ENCODE assay signal across 9 mouse cellular contexts in the genomic region with DNA sequence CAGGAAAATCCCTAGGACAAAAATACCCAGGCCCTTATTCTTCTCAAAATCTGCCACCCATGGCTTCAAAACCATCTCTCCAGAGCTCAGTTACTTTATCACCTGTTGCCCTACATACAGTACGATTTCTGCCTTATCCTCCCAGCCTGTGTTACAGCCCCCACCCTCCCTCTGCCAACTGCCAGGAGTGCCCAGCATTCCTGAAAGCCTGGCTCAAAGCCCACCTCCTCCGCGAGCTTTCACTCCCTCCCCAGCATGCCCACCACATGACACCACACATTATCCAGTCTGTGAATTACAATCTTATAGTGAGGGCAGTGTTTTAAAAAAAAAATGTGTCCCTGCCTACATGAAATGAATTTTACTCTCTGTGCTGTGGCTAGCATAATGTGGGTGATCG.
DNase-seq lines count a peak whose midpoint lies in the region; TF ChIP-seq lines count a peak whose summit lies in the region.
"Had no signal": no experiment of that assay in that cellular context is flagged by ENCODE, and none has a peak within 500 bp of the region (broad histone marks: within the 10 kb centered on the region; RNA-seq: fewer than 3 reads in every experiment).

No protein-coding gene starts in this region.

- H3K4me3 ChIP-seq in layer of hippocampus, adult 2 months: no peak overlapping the region
- H3K4me3 ChIP-seq: embryonic facial prominence, embryonic 15.5 days had no signal

- TF ChIP-seq CTCF in layer of hippocampus, adult 2 months (conservative IDR thresholded peaks at IDR 0.05): no peak

- H3K27ac ChIP-seq in layer of hippocampus, adult 2 months: peak overlapping the region; percentile 43; the same call in 1 of the 2 replicates
- H3K27ac ChIP-seq: embryonic facial prominence, embryonic 15.5 days had no signal

- peak; percentile 68 to 73 for DNase-seq in cerebellum, postnatal 14 days
- no peak for DNase-seq in cerebellum, adult 11 months
- peak; percentile 35 to 39 for DNase-seq in lung, adult 18-20 months
- DNase-seq in lung, postnatal 25 days (ENCODE audit: low spot score): no peak
- DNase-seq in layer of hippocampus, adult 2 months (ENCODE audit: low spot score in 2 of 2): peak; percentile 19 to 23
- peak; percentile 49 for DNase-seq in right cerebral cortex, adult 18-20 months
- DNase-seq in adrenal gland, adult 2 months: no peak
- no peak for DNase-seq in thymus, postnatal 0 days (ENCODE audit: low spot score)

Comparison
In these comparisons a context has a peak if more than half of its experiments do, and no peak if none do; other contexts are left out.
1. DNase-seq: peak in cerebellum, postnatal 14 days (2 of 2), lung, adult 18-20 months (2 of 2), layer of hippocampus, adult 2 months (2 of 2) and right cerebral cortex, adult 18-20 months (single experiment); none in cerebellum, adult 11 months (single experiment), lung, postnatal 25 days (single experiment), adrenal gland, adult 2 months (single experiment) and thymus, postnatal 0 days (single experiment).